In the genomic region with DNA sequence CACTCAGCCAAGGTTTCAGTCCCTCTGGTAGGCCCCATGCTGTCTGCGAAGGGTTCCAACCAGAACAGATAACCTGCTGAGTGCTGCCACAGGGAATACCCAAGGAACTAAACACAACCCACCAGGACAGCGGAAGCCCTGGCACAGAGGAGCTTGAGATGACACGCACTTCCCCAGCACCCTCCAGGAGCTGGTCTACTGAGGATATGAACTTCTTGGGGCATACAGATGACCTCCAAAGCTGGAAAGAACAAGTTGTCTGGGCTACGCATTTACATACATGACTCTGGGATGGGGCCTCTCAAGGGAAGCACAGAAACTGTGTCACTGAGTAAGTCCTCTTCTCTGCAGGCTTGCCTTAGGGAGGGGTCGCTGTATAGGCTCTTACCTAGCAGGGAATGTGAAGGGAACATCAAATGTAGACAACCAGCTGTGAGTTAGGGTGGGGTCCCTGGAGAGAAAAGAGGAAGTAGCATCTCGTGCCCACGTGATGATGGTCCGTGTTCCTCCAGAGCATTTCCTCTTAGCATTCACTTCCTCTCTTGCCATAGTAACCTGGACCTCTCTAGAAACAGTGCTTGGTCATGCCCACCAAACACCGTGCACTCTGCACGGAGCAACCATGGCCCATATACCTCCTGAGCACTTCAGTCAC, we compare ENCODE assay signal across 13 mouse cellular contexts. TPM values are rescaled to one million over a fixed set of nuclear protein-coding genes. Genes with fewer than 3 reads are reported as not detected.
DNase-seq lines count a peak whose midpoint lies in the region; ATAC-seq and TF ChIP-seq lines count a peak whose summit lies in the region.
"Had no signal": no experiment of that assay in that cellular context is flagged by ENCODE, and none has a peak within 500 bp of the region (broad histone marks: within the 10 kb centered on the region; RNA-seq: fewer than 3 reads in every experiment).

No protein-coding gene starts in this region.

- H3K27ac ChIP-seq in liver, adult 2 months (replicated peaks; ENCODE audit: insufficient read depth, low read depth, low read length): peak overlapping the region; percentile 20; the same call in 1 of the 2 replicates
- no peak overlapping the region for H3K27ac ChIP-seq in hindbrain, embryonic 13.5 days
- H3K27ac ChIP-seq: forebrain, embryonic 10.5 days; hindbrain, embryonic 10.5 days had no signal

- H3K79me2 ChIP-seq in liver, adult 2 months (ENCODE audit: control insufficient read depth, insufficient read depth, low read length): peaks cover 31% of the 10 kb centered on the region; the same call in 1 of the 2 replicates

- peaks cover 25% of the 10 kb centered on the region for H3K4me1 ChIP-seq in liver, adult 2 months (ENCODE audit: control insufficient read depth, insufficient read depth, low read length)
- peaks cover 26% of the 10 kb centered on the region for H3K4me1 ChIP-seq in hindbrain, embryonic 13.5 days (replicated peaks)

- H3K4me2 ChIP-seq in hindbrain, embryonic 13.5 days: no peak overlapping the region

- 84% methylated on average over 10 of the region's 10 CpGs for WGBS in liver, adult 2 months
- 89% methylated on average over 10 of the region's 10 CpGs for WGBS in hindbrain, embryonic 13.5 days

- H3K27me3 ChIP-seq in liver, adult 2 months (ENCODE audit: control insufficient read depth, insufficient read depth, low read length): no peaks in the 10 kb centered on the region
- H3K27me3 ChIP-seq in splenic B cell, adult 2 months (ENCODE audit: control insufficient read depth, insufficient read depth, low read length, poor library complexity, severe bottlenecking): no peaks in the 10 kb centered on the region
- no peaks in the 10 kb centered on the region for H3K27me3 ChIP-seq in hindbrain, embryonic 13.5 days
- H3K27me3 ChIP-seq: Patski had no signal

- H3K9me3 ChIP-seq in hindbrain, embryonic 13.5 days: no peaks in the 10 kb centered on the region
- H3K9me3 ChIP-seq: forebrain, embryonic 10.5 days; hindbrain, embryonic 10.5 days had no signal

- H3K36me3 ChIP-seq in liver, adult 2 months (ENCODE audit: control insufficient read depth, insufficient read depth, low read length): no peaks in the 10 kb centered on the region
- H3K36me3 ChIP-seq in splenic B cell, adult 2 months (ENCODE audit: control insufficient read depth, insufficient read depth, low read length, poor library complexity, severe bottlenecking): no peaks in the 10 kb centered on the region
- no peaks in the 10 kb centered on the region for H3K36me3 ChIP-seq in hindbrain, embryonic 13.5 days
- H3K36me3 ChIP-seq: forebrain, embryonic 10.5 days; hindbrain, embryonic 10.5 days had no signal

- peak; percentile 44 for DNase-seq in liver, adult 2 months (ENCODE audit: extremely low read depth, low read depth, low spot score)
- no peak for DNase-seq in liver
- peak; percentile 61 for DNase-seq in c-Kit-positive CD71-negative TER-119-negative erythroid progenitor cells, embryonic 14.5 days (ENCODE audit: low read depth)
- DNase-seq in lung, postnatal 25 days (ENCODE audit: low spot score): peak; percentile 70
- DNase-seq in splenic B cell, adult 2 months (ENCODE audit: low read depth, low spot score): peak; percentile 94
- DNase-seq in yolk sac, embryonic 10.5 days (ENCODE audit: low spot score): no peak
- no peak for DNase-seq in right cerebral cortex, postnatal 10 days (ENCODE audit: low spot score in 2 of 2)
- DNase-seq: cerebellum, postnatal 14 days; layer of hippocampus, postnatal 36 days had no signal

- H3K9ac ChIP-seq in liver, adult 2 months (ENCODE audit: low read depth, low read length): no peak overlapping the region
- H3K9ac ChIP-seq in hindbrain, embryonic 13.5 days: no peak overlapping the region

- TF ChIP-seq POLR2A in liver, adult 2 months (IDR thresholded peaks at IDR 0.05; ENCODE audit: extremely low read depth, insufficient read depth, low read length): no peak

- TF ChIP-seq CTCF in liver, adult 2 months (IDR thresholded peaks at IDR 0.05; ENCODE audit: low read depth, low read length): no peak

- H3K4me3 ChIP-seq in liver, adult 2 months (ENCODE audit: insufficient read depth, low read depth, low read length): no peak overlapping the region
- H3K4me3 ChIP-seq in hindbrain, embryonic 13.5 days: no peak overlapping the region
- H3K4me3 ChIP-seq: forebrain, embryonic 10.5 days; hindbrain, embryonic 10.5 days had no signal

- ATAC-seq in hindbrain, embryonic 13.5 days (ENCODE audit: low FRiP score): no peak
- ATAC-seq: Patski had no signal

RNA-seq across cellular contexts. Expression of gene Tbc1d14, which starts 30.2 kb away (rescaled TPM):
- 5.4 and 8.2 TPM in 2 replicates for total RNA-seq in liver, adult 2 months (2014; rRNA removed)
- polyA plus RNA-seq in liver, adult 2 months (2012; rRNA removed): 8.4 and 8.9 TPM in 2 replicates
- 68.1 and 70.1 TPM in 2 replicates for polyA plus RNA-seq in hindbrain, embryonic 13.5 days (2015; fragmentation: Nextera tagmentation; extraction: Ambion mirVana)

Comparison
In these comparisons a context has a peak if more than half of its experiments do, and no peak if none do; other contexts are left out.
1. DNase-seq: peak in liver, adult 2 months (single experiment), c-Kit-positive CD71-negative TER-119-negative erythroid progenitor cells, embryonic 14.5 days (single experiment), lung, postnatal 25 days (single experiment) and splenic B cell, adult 2 months (single experiment); none in liver (single experiment), yolk sac, embryonic 10.5 days (single experiment) and right cerebral cortex, postnatal 10 days (0 of 2).